Mouse (Mus musculus): ENCODE results near the gene Hhat. TPM values are rescaled to one million over a fixed set of nuclear protein-coding genes. Genes with fewer than 3 reads are reported as not detected.

Gene Hhat
- polyA plus RNA-seq, 1 experiment from 2014 or later = 3.9 TPM

DNA sequence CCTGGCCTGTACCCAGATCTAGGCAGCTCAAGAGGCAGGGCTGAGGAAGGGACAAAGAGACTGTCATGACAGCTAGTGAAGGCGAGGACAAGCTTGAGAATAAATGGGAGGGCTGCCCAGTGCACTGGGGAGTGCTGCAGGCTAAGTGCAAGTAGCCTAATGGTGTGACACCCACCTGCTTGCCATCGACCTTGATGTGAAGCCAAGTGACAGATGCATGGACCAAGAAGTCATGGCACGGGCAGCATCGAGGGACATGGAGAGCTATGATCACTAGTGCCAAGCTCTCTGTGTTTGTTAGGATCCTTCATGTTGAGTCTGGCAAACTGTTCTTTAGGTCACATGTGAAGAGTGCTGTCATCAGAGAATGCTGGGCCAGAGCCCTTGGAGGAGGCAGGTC lies 267.4 kb downstream of the Hhat start:
- WGBS = 90% methylated on average over 4 of the region's 4 CpGs
- Histone ChIP-seq H3K4me2 (replicated peaks) (no peak overlapping the region), H3K9me3 (ENCODE audit: control insufficient read depth, low read length) (no peaks in the 10 kb centered on the region), H3K4me1 (replicated peaks; ENCODE audit: control insufficient read depth, insufficient read depth, low read length) (no peaks in the 10 kb centered on the region), H3K27me3 (ENCODE audit: control insufficient read depth, insufficient read depth, low read length) (no peaks in the 10 kb centered on the region), H3K36me3 (replicated peaks; ENCODE audit: control insufficient read depth, insufficient read depth) (no peaks in the 10 kb centered on the region), H3K9ac (no peak overlapping the region), H3K4me3 (replicated peaks; ENCODE audit: low read length) (no peak overlapping the region), H3K27ac (no peak overlapping the region)
- ATAC-seq (ENCODE audit: low FRiP score) = no peak
- no peak for DNase-seq (ENCODE audit: low spot score)

GRCm38 (mm10) chr1:192502835-192503234 lies 268.2 kb downstream of the Hhat start:
- Histone ChIP-seq H3K9ac (no peak overlapping the region), H3K4me1 (replicated peaks; ENCODE audit: control insufficient read depth, insufficient read depth, low read length) (no peaks in the 10 kb centered on the region)
- DNase-seq (ENCODE audit: low spot score) = no peak

DNA sequence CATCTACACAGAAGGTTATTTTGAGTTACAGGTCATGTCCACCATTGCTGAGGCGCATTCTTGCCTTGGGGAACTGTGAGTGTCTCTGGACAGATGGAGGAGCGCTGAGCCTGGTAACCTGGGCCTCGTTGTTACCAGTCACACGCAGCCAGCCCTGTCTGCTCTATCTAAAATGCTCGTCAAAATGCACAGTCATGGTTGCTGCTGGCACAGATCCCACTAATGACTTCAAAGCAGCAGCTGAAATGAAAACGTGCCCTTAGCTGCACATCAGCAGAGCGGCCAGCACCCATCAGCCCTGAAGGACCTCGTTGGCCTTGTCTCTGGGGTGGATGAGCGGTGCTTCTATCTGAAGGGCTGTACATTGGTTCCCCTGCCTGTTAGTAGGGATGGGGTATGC lies 269.0 kb downstream of the Hhat start:
- H3K27me3 ChIP-seq (ENCODE audit: control insufficient read depth, insufficient read depth, low read length) = no peaks in the 10 kb centered on the region
- WGBS = 72% methylated on average over 9 of the region's 9 CpGs
- H3K36me3 ChIP-seq (replicated peaks; ENCODE audit: control insufficient read depth, insufficient read depth) = no peaks in the 10 kb centered on the region
- H3K9ac ChIP-seq = no peak overlapping the region
- H3K4me1 ChIP-seq (replicated peaks; ENCODE audit: control insufficient read depth, insufficient read depth, low read length) = no peaks in the 10 kb centered on the region
- H3K4me2 ChIP-seq (replicated peaks) = no peak overlapping the region
- no peaks in the 10 kb centered on the region for H3K9me3 ChIP-seq (ENCODE audit: control insufficient read depth, low read length)
- no peak for DNase-seq (ENCODE audit: low spot score)
- ATAC-seq (ENCODE audit: low FRiP score) = no peak
- no peak overlapping the region for H3K27ac ChIP-seq
- no peak overlapping the region for H3K4me3 ChIP-seq (replicated peaks; ENCODE audit: low read length)

More at GRCm38 (mm10) chr1:192502835-192503234, 268.2 kb downstream of the Hhat start:
- Histone ChIP-seq H3K27me3 (ENCODE audit: control insufficient read depth, insufficient read depth, low read length) (no peaks in the 10 kb centered on the region), H3K4me3 (replicated peaks; ENCODE audit: low read length) (no peak overlapping the region), H3K4me2 (replicated peaks) (no peak overlapping the region), H3K9me3 (ENCODE audit: control insufficient read depth, low read length) (no peaks in the 10 kb centered on the region), H3K36me3 (replicated peaks; ENCODE audit: control insufficient read depth, insufficient read depth) (no peaks in the 10 kb centered on the region), H3K27ac (no peak overlapping the region)
- ATAC-seq (ENCODE audit: low FRiP score) = no peak

GRCm38 (mm10) chr1:192497505-192497904 lies 273.5 kb downstream of the Hhat start:
- ATAC-seq (ENCODE audit: low FRiP score) (no peak), DNase-seq (ENCODE audit: low spot score) (no peak)
- no peaks in the 10 kb centered on the region for H3K9me3 ChIP-seq (ENCODE audit: control insufficient read depth, low read length)
- no peaks in the 10 kb centered on the region for H3K27me3 ChIP-seq (ENCODE audit: control insufficient read depth, insufficient read depth, low read length)
- no peaks in the 10 kb centered on the region for H3K36me3 ChIP-seq (replicated peaks; ENCODE audit: control insufficient read depth, insufficient read depth)
- H3K4me2 ChIP-seq (replicated peaks) = no peak overlapping the region
- WGBS = 93% methylated on average over 2 of the region's 2 CpGs
- no peaks in the 10 kb centered on the region for H3K4me1 ChIP-seq (replicated peaks; ENCODE audit: control insufficient read depth, insufficient read depth, low read length)
- H3K27ac ChIP-seq = no peak overlapping the region
- H3K9ac ChIP-seq = no peak overlapping the region
- H3K4me3 ChIP-seq (replicated peaks; ENCODE audit: low read length) = no peak overlapping the region

DNA sequence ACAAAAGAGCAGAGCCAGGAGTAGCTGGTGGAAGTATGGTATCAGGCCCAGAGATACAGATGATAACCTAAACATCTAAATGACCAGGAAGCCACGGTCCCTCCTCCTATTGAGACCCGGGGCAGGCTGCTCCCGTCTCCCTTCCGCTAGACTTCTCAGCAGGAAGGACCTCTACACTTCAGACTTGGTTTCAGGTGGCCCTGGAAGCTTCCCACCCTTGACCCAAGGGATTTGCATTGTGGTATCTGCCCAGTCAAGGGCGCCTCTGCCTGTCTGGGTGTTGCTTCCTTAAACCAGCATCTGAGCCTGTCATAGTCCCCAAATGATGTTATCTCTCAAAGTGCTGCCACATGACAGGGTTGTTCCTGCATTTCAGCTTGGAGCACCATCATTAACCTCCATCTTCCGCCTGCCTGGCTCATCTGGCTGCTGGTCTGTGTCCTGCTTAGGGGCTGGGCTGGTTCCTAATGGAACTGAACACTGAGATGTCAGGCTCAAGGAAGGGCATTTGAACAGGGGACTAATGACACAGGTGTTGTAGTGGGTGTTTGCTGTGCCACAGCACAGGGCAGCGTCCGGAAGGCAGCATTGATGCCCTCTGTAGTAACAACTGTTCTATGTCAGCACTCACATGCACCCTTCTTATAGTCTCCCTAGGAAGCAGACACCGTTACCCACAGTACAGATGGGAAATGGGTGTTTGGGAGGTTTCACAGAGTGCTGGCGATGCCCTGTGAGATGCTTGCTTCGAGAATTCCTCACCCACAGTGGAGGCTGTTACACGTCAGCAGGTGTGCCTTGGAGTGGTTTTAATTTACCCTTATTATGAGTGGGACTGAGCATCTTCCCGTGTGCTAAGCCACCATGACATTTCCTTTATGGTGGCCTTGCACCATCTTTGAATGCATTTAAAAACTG lies 280.9 kb downstream of the Hhat start:
- H3K9me3 ChIP-seq (ENCODE audit: control insufficient read depth, low read length) = no peaks in the 10 kb centered on the region
- ATAC-seq (ENCODE audit: low FRiP score) = no peak
- 77% methylated on average over 13 of the region's 13 CpGs for WGBS

GRCm38 (mm10) chr1:192487571-192487970 lies 283.5 kb downstream of the Hhat start:
- WGBS = 94% methylated on average over 11 of the region's 11 CpGs
- Histone ChIP-seq H3K27me3 (ENCODE audit: control insufficient read depth, insufficient read depth, low read length) (no peaks in the 10 kb centered on the region), H3K36me3 (replicated peaks; ENCODE audit: control insufficient read depth, insufficient read depth) (no peaks in the 10 kb centered on the region), H3K27ac (no peak overlapping the region), H3K9ac (no peak overlapping the region), H3K4me3 (replicated peaks; ENCODE audit: low read length) (no peak overlapping the region), H3K4me2 (replicated peaks) (no peak overlapping the region), H3K4me1 (replicated peaks; ENCODE audit: control insufficient read depth, insufficient read depth, low read length) (no peaks in the 10 kb centered on the region), H3K9me3 (ENCODE audit: control insufficient read depth, low read length) (no peaks in the 10 kb centered on the region)
- DNase-seq (ENCODE audit: low spot score) (no peak), ATAC-seq (ENCODE audit: low FRiP score) (no peak)

More for the DNA sequence above, 280.9 kb downstream of the Hhat start:
- Histone ChIP-seq H3K4me2 (replicated peaks) (no peak overlapping the region), H3K4me3 (replicated peaks; ENCODE audit: low read length) (no peak overlapping the region), H3K36me3 (replicated peaks; ENCODE audit: control insufficient read depth, insufficient read depth) (no peaks in the 10 kb centered on the region), H3K9ac (no peak overlapping the region), H3K4me1 (replicated peaks; ENCODE audit: control insufficient read depth, insufficient read depth, low read length) (no peaks in the 10 kb centered on the region), H3K27me3 (ENCODE audit: control insufficient read depth, insufficient read depth, low read length) (no peaks in the 10 kb centered on the region), H3K27ac (no peak overlapping the region)
- DNase-seq (ENCODE audit: low spot score) = no peak

GRCm38 (mm10) chr1:192485030-192485429 lies 286.0 kb downstream of the Hhat start:
- Histone ChIP-seq H3K27me3 (ENCODE audit: control insufficient read depth, insufficient read depth, low read length) (no peaks in the 10 kb centered on the region), H3K4me1 (replicated peaks; ENCODE audit: control insufficient read depth, insufficient read depth, low read length) (no peaks in the 10 kb centered on the region), H3K9me3 (ENCODE audit: control insufficient read depth, low read length) (no peaks in the 10 kb centered on the region), H3K4me2 (replicated peaks) (no peak overlapping the region), H3K4me3 (replicated peaks; ENCODE audit: low read length) (no peak overlapping the region), H3K27ac (no peak overlapping the region), H3K9ac (no peak overlapping the region), H3K36me3 (replicated peaks; ENCODE audit: control insufficient read depth, insufficient read depth) (no peaks in the 10 kb centered on the region)
- no peak for ATAC-seq (ENCODE audit: low FRiP score)
- WGBS = 89% methylated on average over 3 of the region's 3 CpGs
- no peak for DNase-seq (ENCODE audit: low spot score)

GRCm38 (mm10) chr1:192481446-192481845 lies 289.6 kb downstream of the Hhat start:
- Histone ChIP-seq H3K9ac (no peak overlapping the region), H3K9me3 (ENCODE audit: control insufficient read depth, low read length) (no peaks in the 10 kb centered on the region), H3K4me2 (replicated peaks) (no peak overlapping the region), H3K4me1 (replicated peaks; ENCODE audit: control insufficient read depth, insufficient read depth, low read length) (no peaks in the 10 kb centered on the region), H3K27me3 (ENCODE audit: control insufficient read depth, insufficient read depth, low read length) (no peaks in the 10 kb centered on the region), H3K27ac (no peak overlapping the region), H3K36me3 (replicated peaks; ENCODE audit: control insufficient read depth, insufficient read depth) (no peaks in the 10 kb centered on the region), H3K4me3 (replicated peaks; ENCODE audit: low read length) (no peak overlapping the region)
- DNase-seq (ENCODE audit: low spot score) (no peak), ATAC-seq (ENCODE audit: low FRiP score) (no peak)

- ATAC-seq (ENCODE audit: low FRiP score) (no peak), DNase-seq (ENCODE audit: low spot score) (no peak)
- no peak overlapping the region for H3K9ac ChIP-seq
- H3K4me2 ChIP-seq (replicated peaks) = no peak overlapping the region
- no peaks in the 10 kb centered on the region for H3K4me1 ChIP-seq (replicated peaks; ENCODE audit: control insufficient read depth, insufficient read depth, low read length)
- no peaks in the 10 kb centered on the region for H3K9me3 ChIP-seq (ENCODE audit: control insufficient read depth, low read length)
- no peaks in the 10 kb centered on the region for H3K36me3 ChIP-seq (replicated peaks; ENCODE audit: control insufficient read depth, insufficient read depth)
- 84% methylated on average over 8 of the region's 8 CpGs for WGBS
- H3K27me3 ChIP-seq (ENCODE audit: control insufficient read depth, insufficient read depth, low read length) = no peaks in the 10 kb centered on the region
- H3K27ac ChIP-seq = no peak overlapping the region
- no peak overlapping the region for H3K4me3 ChIP-seq (replicated peaks; ENCODE audit: low read length)
These were observed 290.8 kb downstream of the Hhat start for GRCm38 (mm10) chr1:192480072-192480784.
